Mouse (Mus musculus): Measurements from ENCODE around the gene Myo1f. TPM values are rescaled to one million over a fixed set of nuclear protein-coding genes. Genes with fewer than 3 reads are reported as not detected.

Gene Myo1f
- total and polyA plus RNA-seq, 2 experiments from 2014 or later = 1.1 to 2.6 TPM

GRCm38 (mm10) chr17:33586011-33586410, 30.5 kb downstream of the Myo1f start:
- no peak for DNase-seq (ENCODE audit: low spot score)

GRCm38 (mm10) chr17:33597271-33597670, 41.8 kb downstream of the Myo1f start:
- TF ChIP-seq EP300 (IDR thresholded peaks at IDR 0.05; ENCODE audit: low read depth) (no peak), CTCF (IDR thresholded peaks at IDR 0.05; ENCODE audit: low read depth) (no peak)
- Histone ChIP-seq H3K9me3 (replicated peaks; ENCODE audit: control insufficient read depth, low read length) (no peaks in the 10 kb centered on the region; the same call in 1 of the 2 replicates), H3K4me1 (ENCODE audit: control insufficient read depth, insufficient read depth) (no peaks in the 10 kb centered on the region), H3K9ac (replicated peaks; ENCODE audit: low read depth, low read length) (no peak overlapping the region), H3K36me3 (replicated peaks; ENCODE audit: control insufficient read depth, insufficient read depth, low read length) (no peaks in the 10 kb centered on the region), H3K27me3 (ENCODE audit: control insufficient read depth, insufficient read depth, low read length) (no peaks in the 10 kb centered on the region), H3K27ac (ENCODE audit: low read depth) (no peak overlapping the region), H3K4me3 (ENCODE audit: low read depth, low read length) (no peak overlapping the region), H3K4me2 (ENCODE audit: low read depth, low read length) (no peak overlapping the region)
- DNase-seq (ENCODE audit: low spot score) (no peak), ATAC-seq (ENCODE audit: insufficient read depth, low read depth) (no peak)

More at GRCm38 (mm10) chr17:33586011-33586410, 30.5 kb downstream of the Myo1f start:
- no peaks in the 10 kb centered on the region for H3K36me3 ChIP-seq (replicated peaks; ENCODE audit: control insufficient read depth, insufficient read depth, low read length)
- no peaks in the 10 kb centered on the region for H3K4me1 ChIP-seq (ENCODE audit: control insufficient read depth, insufficient read depth)
- H3K4me2 ChIP-seq (ENCODE audit: low read depth, low read length) = no peak overlapping the region
- no peak for TF ChIP-seq EP300 (IDR thresholded peaks at IDR 0.05; ENCODE audit: low read depth)
- no peak for TF ChIP-seq CTCF (IDR thresholded peaks at IDR 0.05; ENCODE audit: low read depth)
- H3K9me3 ChIP-seq (replicated peaks; ENCODE audit: control insufficient read depth, low read length) = no peaks in the 10 kb centered on the region
- no peaks in the 10 kb centered on the region for H3K27me3 ChIP-seq (ENCODE audit: control insufficient read depth, insufficient read depth, low read length)
- ATAC-seq (ENCODE audit: insufficient read depth, low read depth) = no peak
- no peak overlapping the region for H3K4me3 ChIP-seq (ENCODE audit: low read depth, low read length)
- 55% methylated on average over 17 of the region's 17 CpGs for WGBS
- H3K9ac ChIP-seq (replicated peaks; ENCODE audit: low read depth, low read length) = no peak overlapping the region
- H3K27ac ChIP-seq (ENCODE audit: low read depth) = no peak overlapping the region

DNA sequence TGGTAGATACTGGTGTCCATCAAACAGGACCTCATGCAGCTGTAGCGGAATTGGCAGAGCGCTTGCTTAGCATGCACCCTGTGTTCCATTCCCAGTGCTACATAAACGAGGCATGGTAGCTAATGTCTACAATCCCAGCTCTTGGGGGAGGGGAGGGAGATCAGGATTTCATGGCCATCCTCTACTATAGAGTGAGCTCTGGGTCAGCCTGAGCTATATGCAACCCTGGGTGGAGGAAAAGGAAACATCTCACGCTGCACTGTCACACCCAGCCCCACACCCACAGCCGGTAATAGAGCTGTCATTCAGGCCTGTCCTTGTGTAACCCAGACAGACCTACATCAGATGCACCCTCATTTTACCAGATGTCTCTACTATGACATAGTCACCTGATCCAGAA, 43.0 kb downstream of the Myo1f start:
- TF ChIP-seq CTCF (IDR thresholded peaks at IDR 0.05; ENCODE audit: low read depth) (no peak), EP300 (IDR thresholded peaks at IDR 0.05; ENCODE audit: low read depth) (no peak)
- Histone ChIP-seq H3K4me1 (ENCODE audit: control insufficient read depth, insufficient read depth) (no peaks in the 10 kb centered on the region), H3K27ac (ENCODE audit: low read depth) (no peak overlapping the region), H3K9ac (replicated peaks; ENCODE audit: low read depth, low read length) (no peak overlapping the region), H3K36me3 (replicated peaks; ENCODE audit: control insufficient read depth, insufficient read depth, low read length) (no peaks in the 10 kb centered on the region), H3K4me3 (ENCODE audit: low read depth, low read length) (no peak overlapping the region), H3K4me2 (ENCODE audit: low read depth, low read length) (no peak overlapping the region), H3K27me3 (ENCODE audit: control insufficient read depth, insufficient read depth, low read length) (no peaks in the 10 kb centered on the region), H3K9me3 (replicated peaks; ENCODE audit: control insufficient read depth, low read length) (no peaks in the 10 kb centered on the region; the same call in 1 of the 2 replicates)
- DNase-seq (ENCODE audit: low spot score) (no peak), ATAC-seq (ENCODE audit: insufficient read depth, low read depth) (no peak)
- 78% methylated on average over 5 of the region's 5 CpGs for WGBS

DNA sequence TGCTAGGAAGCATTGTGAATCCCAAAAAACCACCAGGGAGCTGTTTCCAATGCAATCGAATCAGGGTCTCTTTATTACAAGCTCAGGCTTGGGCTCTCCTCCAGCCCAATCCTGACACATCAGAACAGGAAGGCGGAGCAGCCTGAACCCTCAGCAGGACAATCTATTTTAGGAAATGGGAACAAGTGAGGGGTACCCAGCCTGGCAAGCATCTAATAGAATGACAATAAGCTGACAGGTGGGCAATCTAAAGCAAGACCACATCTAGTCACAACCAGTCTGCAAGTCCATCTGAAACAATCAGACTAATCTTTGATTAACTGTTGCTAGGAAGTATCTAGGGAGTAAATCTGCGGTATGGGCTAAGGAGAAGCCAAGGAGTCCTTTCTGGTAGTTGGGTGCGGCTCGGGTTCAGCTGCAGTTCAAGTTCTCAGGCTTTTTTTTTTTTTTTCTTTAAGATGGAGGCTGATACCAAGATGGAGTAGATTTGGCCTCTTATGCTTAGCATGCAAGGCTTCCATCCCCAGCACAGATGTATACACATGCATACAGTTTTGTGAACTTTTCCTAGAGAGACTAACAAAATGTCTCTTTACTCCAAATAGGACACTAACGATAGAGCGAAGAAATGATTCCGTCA, 44.4 kb downstream of the Myo1f start:
- ATAC-seq (ENCODE audit: insufficient read depth, low read depth) (no peak), DNase-seq (ENCODE audit: low spot score) (no peak)
- no peak for TF ChIP-seq CTCF (IDR thresholded peaks at IDR 0.05; ENCODE audit: low read depth)
- TF ChIP-seq EP300 (IDR thresholded peaks at IDR 0.05; ENCODE audit: low read depth) = no peak
- Histone ChIP-seq H3K9me3 (replicated peaks; ENCODE audit: control insufficient read depth, low read length) (no peaks in the 10 kb centered on the region; the same call in 1 of the 2 replicates), H3K27me3 (ENCODE audit: control insufficient read depth, insufficient read depth, low read length) (no peaks in the 10 kb centered on the region), H3K27ac (ENCODE audit: low read depth) (no peak overlapping the region), H3K4me1 (ENCODE audit: control insufficient read depth, insufficient read depth) (no peaks in the 10 kb centered on the region), H3K4me2 (ENCODE audit: low read depth, low read length) (no peak overlapping the region), H3K9ac (replicated peaks; ENCODE audit: low read depth, low read length) (no peak overlapping the region), H3K36me3 (replicated peaks; ENCODE audit: control insufficient read depth, insufficient read depth, low read length) (no peaks in the 10 kb centered on the region), H3K4me3 (ENCODE audit: low read depth, low read length) (no peak overlapping the region)
- WGBS = 74% methylated on average over 8 of the region's 8 CpGs

DNA sequence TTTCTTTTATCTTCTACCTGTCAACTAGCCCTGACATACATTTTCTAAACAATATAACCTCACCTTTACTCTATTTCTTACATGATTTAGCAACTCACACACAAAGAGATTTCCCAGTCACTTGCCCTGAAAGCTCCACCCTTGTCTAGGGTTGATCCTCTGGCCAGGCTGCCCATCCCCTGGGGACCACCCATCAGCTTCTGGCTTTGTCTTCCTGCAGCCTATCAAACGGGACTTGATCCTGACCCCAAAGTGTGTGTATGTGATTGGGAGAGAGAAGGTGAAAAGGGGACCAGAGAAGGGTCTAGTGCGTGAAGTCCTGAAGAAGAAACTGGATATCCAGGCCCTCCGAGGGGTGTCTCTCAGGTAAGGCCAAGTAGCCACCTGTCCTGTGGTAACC, 45.3 kb downstream of the Myo1f start:
- Histone ChIP-seq H3K27ac (ENCODE audit: low read depth) (no peak overlapping the region), H3K4me2 (ENCODE audit: low read depth, low read length) (no peak overlapping the region), H3K9me3 (replicated peaks; ENCODE audit: control insufficient read depth, low read length) (no peaks in the 10 kb centered on the region; the same call in 1 of the 2 replicates), H3K36me3 (replicated peaks; ENCODE audit: control insufficient read depth, insufficient read depth, low read length) (no peaks in the 10 kb centered on the region), H3K9ac (replicated peaks; ENCODE audit: low read depth, low read length) (no peak overlapping the region), H3K27me3 (ENCODE audit: control insufficient read depth, insufficient read depth, low read length) (no peaks in the 10 kb centered on the region), H3K4me1 (ENCODE audit: control insufficient read depth, insufficient read depth) (no peaks in the 10 kb centered on the region), H3K4me3 (ENCODE audit: low read depth, low read length) (no peak overlapping the region)
- TF ChIP-seq CTCF (IDR thresholded peaks at IDR 0.05; ENCODE audit: low read depth) (no peak), EP300 (IDR thresholded peaks at IDR 0.05; ENCODE audit: low read depth) (no peak)
- DNase-seq (ENCODE audit: low spot score) = no peak
- ATAC-seq (ENCODE audit: insufficient read depth, low read depth) = no peak
- WGBS = 77% methylated on average over 3 of the region's 3 CpGs

- Histone ChIP-seq H3K4me2 (ENCODE audit: low read depth, low read length) (no peak overlapping the region), H3K27me3 (ENCODE audit: control insufficient read depth, insufficient read depth, low read length) (no peaks in the 10 kb centered on the region), H3K9ac (replicated peaks; ENCODE audit: low read depth, low read length) (no peak overlapping the region), H3K27ac (ENCODE audit: low read depth) (no peak overlapping the region), H3K4me3 (ENCODE audit: low read depth, low read length) (no peak overlapping the region), H3K36me3 (replicated peaks; ENCODE audit: control insufficient read depth, insufficient read depth, low read length) (no peaks in the 10 kb centered on the region), H3K4me1 (ENCODE audit: control insufficient read depth, insufficient read depth) (no peaks in the 10 kb centered on the region), H3K9me3 (replicated peaks; ENCODE audit: control insufficient read depth, low read length) (no peaks in the 10 kb centered on the region; the same call in 1 of the 2 replicates)
- DNase-seq (ENCODE audit: low spot score) (no peak), ATAC-seq (ENCODE audit: insufficient read depth, low read depth) (no peak)
- WGBS = 76% methylated on average over 12 of the region's 12 CpGs
- TF ChIP-seq EP300 (IDR thresholded peaks at IDR 0.05; ENCODE audit: low read depth) = no peak
- TF ChIP-seq CTCF (IDR thresholded peaks at IDR 0.05; ENCODE audit: low read depth) = no peak
These were observed 46.4 kb downstream of the Myo1f start for GRCm38 (mm10) chr17:33601947-33602346.

Measured in heart, postnatal 0 days (tissue).